Mouse (Mus musculus) forebrain, embryonic 16.5 days (tissue): ENCODE measurements around the gene Insl6. TPM values are rescaled to one million over a fixed set of nuclear protein-coding genes. Genes with fewer than 3 reads are reported as not detected.

Experiments used
- ATAC-seq: fragments of 200-750 bp; cut with Nextera tagmentation; 2 replicates; pipeline ENCODE4 v1.8.0; 2017; ENCODE audit warnings: mild to moderate bottlenecking, moderate library complexity
- H3K27ac ChIP-seq: fragments of 300-500 bp; sonication (generic); 2 replicates; pipeline ENCODE4 v1.5.1; 2014; ENCODE audit warnings: low read length, control low read depth
- H3K27me3 ChIP-seq: fragments of 300-500 bp; sonication (generic); replicated peaks from 2 replicates; pipeline ENCODE4 v1.6.1; 2014; ENCODE audit warnings: low read length; ENCODE audit not compliant: control insufficient read depth, insufficient read depth
- H3K36me3 ChIP-seq: fragments of 300-500 bp; sonication (generic); 2 replicates; pipeline ENCODE4 v1.6.1; 2014; ENCODE audit not compliant: control insufficient read depth, insufficient read depth
- H3K4me1 ChIP-seq: fragments of 300-500 bp; sonication (generic); replicated peaks from 2 replicates; pipeline ENCODE4 v1.6.1; 2014; ENCODE audit warnings: low read length; ENCODE audit not compliant: control insufficient read depth, insufficient read depth
- H3K4me2 ChIP-seq: fragments of 300-500 bp; sonication (generic); 2 replicates; pipeline ENCODE4 v1.6.1; 2014; ENCODE audit warnings: mild to moderate bottlenecking, low read length, control low read depth
- H3K4me3 ChIP-seq: fragments of 300-500 bp; sonication (generic); replicated peaks from 2 replicates; pipeline ENCODE4 v1.5.1; 2014; ENCODE audit warnings: mild to moderate bottlenecking, low read length, control low read depth
- H3K9ac ChIP-seq: fragments of 300-500 bp; sonication (generic); replicated peaks from 2 replicates; pipeline ENCODE4 v1.6.1; 2014; ENCODE audit warnings: low read depth, low read length, control low read depth
- H3K9me3 ChIP-seq: fragments of 300-500 bp; sonication (generic); 2 replicates; pipeline ENCODE4 v1.6.1; 2016; ENCODE audit warnings: low read length; ENCODE audit not compliant: control insufficient read depth
- WGBS: fragments of 180-500 bp; shearing (Covaris S2); extraction: QIAGEN DNeasy Blood & Tissue Kit; methylation state at CpG from one replicate; pipeline ENCODE4 v1.1.7; 2014; 5-methylcytosine and 5-hydroxymethylcytosine counted together
- polyA plus RNA-seq: library from polyadenylated mRNA; unstranded; fragments of >200 nt; fragmentation: Nextera tagmentation; extraction: Ambion mirVana; gene quantifications from 2 replicates; pipeline ENCODE4 v1.2.1, GENCODE M21; 2015

The Insl6 gene
- polyA plus RNA-seq, 1 experiment from 2014 or later, result 1.2 TPM

DNA sequence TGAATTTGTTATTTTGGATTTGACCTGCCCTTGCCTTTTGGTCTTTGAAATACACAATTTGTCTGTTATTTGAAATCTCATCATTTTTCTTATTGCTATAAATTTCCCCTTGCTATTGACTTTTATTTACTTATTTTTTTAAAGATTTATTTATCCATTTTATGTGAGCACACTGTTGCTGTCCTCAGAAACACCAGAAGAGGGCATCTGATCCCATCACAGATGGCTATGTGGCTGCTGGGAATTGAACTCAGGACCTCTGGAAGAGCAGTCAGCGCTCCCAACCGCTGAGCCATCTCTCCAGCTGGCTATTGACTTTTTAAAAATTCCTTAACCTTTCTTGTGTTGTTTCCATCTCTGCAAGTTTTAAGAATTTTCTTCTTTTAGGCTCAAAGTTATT is 11.5 kb upstream of the Insl6 start:
- Histone ChIP-seq H3K4me2 (no peak overlapping the region), H3K27me3 (no peaks in the 10 kb centered on the region), H3K36me3 (no peaks in the 10 kb centered on the region), H3K27ac (no peak overlapping the region), H3K4me1 (peaks cover 10% of the 10 kb centered on the region; the same call in 1 of the 2 replicates), H3K4me3 (no peak overlapping the region), H3K9me3 (no peaks in the 10 kb centered on the region), H3K9ac (no peak overlapping the region)
- WGBS, result 92% methylated on average over 2 of the region's 2 CpGs
- no peak for ATAC-seq

DNA sequence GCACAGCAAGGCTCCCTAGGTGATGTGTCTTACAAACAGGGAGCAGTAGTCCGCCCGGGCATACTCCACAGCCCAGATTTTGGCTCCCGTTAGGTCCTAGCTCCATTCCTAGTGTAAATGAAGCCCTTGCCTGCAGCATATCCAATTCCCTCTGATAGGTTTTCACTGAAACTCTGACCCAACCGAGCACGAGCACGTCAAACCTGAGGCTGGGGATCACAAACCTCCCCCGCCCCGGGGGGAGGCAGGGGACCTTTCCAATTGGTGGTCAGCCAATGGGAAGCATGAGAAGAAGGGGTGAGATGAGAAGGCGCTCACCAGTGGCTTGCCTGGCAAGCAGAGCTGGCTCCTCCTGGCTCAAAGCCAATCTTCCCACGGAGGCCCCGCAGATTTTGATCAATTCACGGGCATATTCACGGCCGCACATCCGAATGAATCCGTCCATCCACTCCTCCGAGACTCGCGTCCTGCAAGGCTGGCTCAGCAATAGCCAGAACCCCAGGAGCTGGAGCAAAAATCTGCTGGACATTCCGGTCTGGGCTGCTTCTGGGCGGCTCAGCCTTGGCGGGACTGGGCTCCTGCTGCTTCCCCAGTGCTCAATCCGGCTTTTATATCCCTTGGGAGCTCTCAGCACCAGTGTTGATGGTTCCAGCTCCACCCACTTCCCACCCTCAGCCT is 9.1 kb upstream of the Insl6 start, which contains the start of gene Rln1:
Gene Rln1, minus strand, starts transcription at position 603 of the 678 bp plus-strand sequence.
- Histone ChIP-seq H3K9ac (peak within 1 kb of the TSS; percentile 65), H3K27ac (no peak within 1 kb of the TSS), H3K36me3 (no peaks in the 10 kb centered on the region), H3K4me1 (peaks cover 10% of the 10 kb centered on the region; the same call in 1 of the 2 replicates), H3K9me3 (no peaks in the 10 kb centered on the region), H3K4me3 (peak within 1 kb of the TSS; percentile 49), H3K4me2 (peak within 1 kb of the TSS; percentile 75), H3K27me3 (no peaks in the 10 kb centered on the region)
- peak; percentile 89 for ATAC-seq
- WGBS, result 2% methylated on average over 23 of the region's 23 CpGs

DNA sequence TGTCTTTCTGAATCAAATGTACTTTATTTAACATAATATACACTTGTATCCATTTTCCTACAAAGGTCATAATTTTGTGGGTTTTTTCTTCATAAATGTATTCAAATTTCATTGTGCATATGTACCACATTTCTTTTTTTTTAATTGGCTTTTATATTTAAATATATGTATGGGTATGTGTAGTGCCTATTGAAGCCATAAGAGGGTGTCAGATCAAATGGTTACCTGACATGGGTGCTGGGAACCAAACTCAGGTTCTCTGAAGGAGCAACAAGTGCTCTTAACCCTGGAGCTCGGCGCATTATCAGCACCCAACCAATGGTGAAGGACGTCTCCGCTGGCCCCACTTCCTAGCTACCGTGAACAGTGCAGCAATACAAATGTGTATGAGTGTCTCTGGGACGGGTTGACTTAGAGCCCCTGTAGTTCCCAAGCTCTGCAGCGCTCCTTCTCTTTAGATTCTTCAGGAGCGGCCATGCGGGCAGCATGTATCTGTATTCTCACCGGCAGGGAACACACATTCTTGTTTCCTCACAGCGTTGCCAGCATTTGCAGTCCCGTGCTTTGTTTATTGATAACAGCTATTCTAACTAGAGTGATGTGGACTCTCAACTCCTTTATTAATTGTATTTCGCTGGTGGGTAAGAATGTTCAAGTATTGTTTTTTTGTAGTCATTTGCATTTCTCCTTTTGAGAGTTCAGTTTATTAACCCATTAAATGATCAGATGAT is 1.8 kb upstream of the Insl6 start:
- Histone ChIP-seq H3K27ac (no peak overlapping the region), H3K27me3 (no peaks in the 10 kb centered on the region), H3K4me3 (no peak overlapping the region), H3K4me1 (no peaks in the 10 kb centered on the region), H3K36me3 (no peaks in the 10 kb centered on the region), H3K9ac (no peak overlapping the region), H3K9me3 (no peaks in the 10 kb centered on the region), H3K4me2 (no peak overlapping the region)
- 69% methylated on average over 13 of the region's 13 CpGs for WGBS
- no peak for ATAC-seq

DNA sequence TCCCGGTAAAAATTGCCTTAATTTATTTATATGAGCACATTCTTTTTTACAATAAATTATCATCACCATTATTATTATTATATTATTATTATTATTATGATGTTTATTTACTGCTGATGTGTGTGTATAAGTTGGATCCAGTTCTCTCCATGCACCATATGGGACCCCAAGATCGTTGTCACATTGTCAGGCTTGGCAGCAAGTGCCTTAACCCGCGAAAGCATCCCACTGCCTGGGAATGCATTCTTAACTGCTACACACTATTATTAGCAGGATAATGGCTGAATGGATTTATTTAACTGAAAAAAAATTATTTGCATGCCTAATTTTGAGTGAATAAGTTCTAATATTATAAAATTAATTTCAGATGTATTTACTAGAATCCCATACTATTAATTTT is 1.2 kb upstream of the Insl6 start:
- no peak overlapping the region for H3K4me3 ChIP-seq
- H3K27ac ChIP-seq, result no peak overlapping the region
- no peaks in the 10 kb centered on the region for H3K9me3 ChIP-seq
- ATAC-seq, result no peak
- no peaks in the 10 kb centered on the region for H3K27me3 ChIP-seq
- H3K4me2 ChIP-seq, result no peak overlapping the region
- H3K4me1 ChIP-seq, result no peaks in the 10 kb centered on the region
- H3K36me3 ChIP-seq, result no peaks in the 10 kb centered on the region
- WGBS, result 64% methylated on average over 4 of the region's 4 CpGs
- H3K9ac ChIP-seq, result no peak overlapping the region

DNA sequence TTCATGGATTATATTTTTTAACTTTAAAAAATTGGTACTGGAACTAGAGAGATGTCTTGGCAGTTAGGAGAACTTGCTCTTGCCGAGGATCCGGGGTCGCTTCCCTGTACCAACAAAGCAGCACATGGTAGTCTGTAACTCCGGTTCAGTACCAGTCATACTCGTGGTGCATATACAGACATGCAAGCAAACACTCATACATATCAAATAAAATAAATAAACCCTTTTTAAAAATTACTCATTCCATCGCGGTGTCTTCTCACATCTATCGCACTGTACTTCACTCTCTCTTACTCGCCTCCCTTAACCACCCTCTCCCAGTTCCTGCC is 660 bp upstream of the Insl6 start:
- no peak overlapping the region for H3K4me2 ChIP-seq
- no peak overlapping the region for H3K4me3 ChIP-seq
- WGBS, result 65% methylated on average over 9 of the region's 9 CpGs
- ATAC-seq, result no peak
- no peak overlapping the region for H3K27ac ChIP-seq
- H3K4me1 ChIP-seq, result no peaks in the 10 kb centered on the region
- no peaks in the 10 kb centered on the region for H3K36me3 ChIP-seq
- H3K9ac ChIP-seq, result no peak overlapping the region
- no peaks in the 10 kb centered on the region for H3K27me3 ChIP-seq
- no peaks in the 10 kb centered on the region for H3K9me3 ChIP-seq

DNA sequence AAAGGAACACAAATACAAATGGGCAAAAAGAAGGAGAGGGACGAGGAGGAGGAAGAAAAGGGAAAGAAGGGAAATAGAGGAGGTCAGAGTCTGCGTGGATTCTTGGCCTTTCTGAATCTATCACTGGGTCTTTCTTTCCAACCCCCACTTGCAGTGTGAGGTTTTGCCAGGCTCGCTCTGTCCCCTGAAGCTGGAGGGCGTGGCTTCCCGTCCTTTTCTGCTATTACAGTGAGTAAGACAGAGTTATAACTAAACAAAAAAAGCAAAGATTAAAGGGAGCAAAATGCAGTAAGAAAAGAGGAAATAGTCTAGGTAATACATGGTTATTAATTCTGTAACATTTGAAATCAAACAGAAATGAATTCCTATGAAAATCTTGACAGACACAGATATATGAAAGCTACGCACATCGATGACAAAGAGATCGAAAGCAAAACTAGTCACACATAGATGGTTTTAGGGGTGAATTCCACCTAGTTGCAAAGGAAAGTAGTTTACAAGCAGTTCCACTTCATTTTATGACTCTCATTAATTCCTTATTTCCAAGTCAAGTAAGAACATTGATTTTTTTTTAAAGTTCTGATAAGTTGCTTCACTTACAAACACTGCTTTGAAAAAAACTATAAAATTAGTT is 1.6 kb downstream of the Insl6 start:
- H3K4me3 ChIP-seq, result no peak overlapping the region
- H3K36me3 ChIP-seq, result no peaks in the 10 kb centered on the region
- no peak overlapping the region for H3K9ac ChIP-seq
- no peak overlapping the region for H3K27ac ChIP-seq
- 78% methylated on average over 8 of the region's 8 CpGs for WGBS
- no peaks in the 10 kb centered on the region for H3K27me3 ChIP-seq
- H3K4me2 ChIP-seq, result no peak overlapping the region
- no peaks in the 10 kb centered on the region for H3K4me1 ChIP-seq
- H3K9me3 ChIP-seq, result no peaks in the 10 kb centered on the region
- ATAC-seq, result no peak

DNA sequence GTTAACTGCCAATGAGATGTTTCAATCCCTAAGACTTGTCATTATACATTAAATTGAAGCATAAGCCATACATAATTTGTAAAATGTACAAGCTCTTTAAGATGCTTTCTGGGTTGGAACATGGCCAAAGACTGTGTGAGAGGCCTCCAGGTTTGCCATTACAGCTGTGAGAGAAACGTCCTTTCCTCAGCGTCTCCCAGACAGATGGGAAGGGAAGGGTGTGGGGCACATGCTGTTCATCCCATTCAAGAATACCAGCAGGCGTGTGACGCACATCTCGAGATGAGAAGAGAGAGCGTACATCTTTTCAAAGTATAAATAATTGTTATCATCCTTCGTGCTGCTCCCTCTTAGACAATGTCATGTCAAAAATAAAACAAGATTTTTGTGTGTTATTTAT is 12.5 kb downstream of the Insl6 start:
- peaks cover 8% of the 10 kb centered on the region for H3K9me3 ChIP-seq
- peaks cover 23% of the 10 kb centered on the region for H3K36me3 ChIP-seq
- H3K4me3 ChIP-seq, result no peak overlapping the region
- no peak overlapping the region for H3K4me2 ChIP-seq
- H3K4me1 ChIP-seq, result no peaks in the 10 kb centered on the region
- ATAC-seq, result no peak
- H3K9ac ChIP-seq, result no peak overlapping the region
- no peaks in the 10 kb centered on the region for H3K27me3 ChIP-seq
- 40% methylated on average over 7 of the region's 7 CpGs for whole genome bisulfite sequencing
- H3K27ac ChIP-seq, result no peak overlapping the region

- 83% methylated on average over 8 of the region's 8 CpGs for WGBS
- H3K36me3 ChIP-seq, result peaks cover 23% of the 10 kb centered on the region
- 0 out of 2 replicates have a peak overlapping the region, but pooled peaks have one; percentile 4 for H3K27ac ChIP-seq
- no peaks in the 10 kb centered on the region for H3K27me3 ChIP-seq
- no peak overlapping the region for H3K4me3 ChIP-seq
- ATAC-seq, result no peak
- peaks cover 6% of the 10 kb centered on the region for H3K9me3 ChIP-seq
- H3K4me1 ChIP-seq, result no peaks in the 10 kb centered on the region
- H3K4me2 ChIP-seq, result no peak overlapping the region
- no peak overlapping the region for H3K9ac ChIP-seq
These were observed 13.4 kb downstream of the Insl6 start for GRCm38 (mm10) chr19:29311791-29312190.

- Histone ChIP-seq H3K4me3 (no peak overlapping the region), H3K9me3 (no peaks in the 10 kb centered on the region), H3K36me3 (peaks cover 11% of the 10 kb centered on the region)
These were observed 16.3 kb downstream of the Insl6 start for GRCm38 (mm10) chr19:29308832-29309231.

More at GRCm38 (mm10) chr19:29308832-29309231, 16.3 kb downstream of the Insl6 start:
- no peak overlapping the region for H3K4me2 ChIP-seq
- ATAC-seq, result no peak
- H3K27me3 ChIP-seq, result no peaks in the 10 kb centered on the region
- no peaks in the 10 kb centered on the region for H3K4me1 ChIP-seq
- no peak overlapping the region for H3K27ac ChIP-seq
- H3K9ac ChIP-seq, result no peak overlapping the region
